Mouse (Mus musculus) cortical plate, adult 2 months (tissue): ENCODE measurements around the gene Cemip.

Source experiments
- CTCF ChIP-seq: fragments of 200-500 bp; IDR thresholded peaks from 2 replicates; pipeline ENCODE4 v1.5.1; 2011; ENCODE audit warnings: mild to moderate bottlenecking, control low read depth, low read length; ENCODE audit not compliant: insufficient read depth; ENCODE audit errors: extremely low read depth
- POLR2A ChIP-seq: fragments of 200-500 bp; IDR thresholded peaks from 2 replicates; pipeline ENCODE4 v1.6.1; 2011; ENCODE audit warnings: mild to moderate bottlenecking, low read length, control low read depth; ENCODE audit not compliant: insufficient read depth; ENCODE audit errors: extremely low read depth

DNA sequence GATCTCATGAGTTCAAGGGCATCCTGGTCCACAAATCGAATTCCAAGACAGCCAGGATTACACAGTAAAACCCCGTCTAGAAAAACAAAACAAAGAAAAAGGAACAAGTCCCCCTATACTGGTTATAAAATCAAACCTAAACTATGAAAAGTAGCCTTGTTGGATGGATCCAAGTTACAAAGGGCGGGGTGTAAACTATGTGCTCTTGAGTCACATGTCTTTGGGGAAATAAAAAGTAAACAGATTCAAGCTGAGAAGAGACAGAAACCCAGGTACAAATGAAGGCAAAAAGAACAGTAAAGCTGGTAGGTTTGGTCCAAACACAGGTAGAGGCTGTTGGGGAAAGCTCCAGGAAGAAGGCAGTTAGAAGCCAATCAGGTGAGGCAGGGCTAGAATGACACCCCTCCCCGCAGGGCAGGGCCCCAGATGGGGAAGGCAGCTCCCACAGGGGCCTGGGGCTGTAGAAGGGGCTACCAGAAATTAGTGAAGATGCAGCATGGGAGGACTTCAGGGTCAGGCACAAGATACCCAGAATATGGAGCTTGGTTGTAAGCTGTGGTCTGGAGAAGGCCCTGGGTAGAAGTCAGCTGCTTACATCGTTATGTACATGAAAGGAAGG is 33.9 kb upstream of the Cemip start:
- no peak for TF ChIP-seq CTCF
- no peak for TF ChIP-seq POLR2A
